Mouse (Mus musculus): Measurements from ENCODE around the gene S1pr4.

GRCm38 (mm10) chr10:81450641-81451364 lies 49.1 kb downstream of the S1pr4 start:
- TF ChIP-seq POLR2A (IDR thresholded peaks at IDR 0.05; ENCODE audit: low read depth, low read length): no peak
- TF ChIP-seq CTCF (conservative IDR thresholded peaks at IDR 0.05; ENCODE audit: insufficient read depth, insufficient read length, low read depth, low read length): no peak

All from kidney, adult 2 months (tissue).